In the genomic region with DNA sequence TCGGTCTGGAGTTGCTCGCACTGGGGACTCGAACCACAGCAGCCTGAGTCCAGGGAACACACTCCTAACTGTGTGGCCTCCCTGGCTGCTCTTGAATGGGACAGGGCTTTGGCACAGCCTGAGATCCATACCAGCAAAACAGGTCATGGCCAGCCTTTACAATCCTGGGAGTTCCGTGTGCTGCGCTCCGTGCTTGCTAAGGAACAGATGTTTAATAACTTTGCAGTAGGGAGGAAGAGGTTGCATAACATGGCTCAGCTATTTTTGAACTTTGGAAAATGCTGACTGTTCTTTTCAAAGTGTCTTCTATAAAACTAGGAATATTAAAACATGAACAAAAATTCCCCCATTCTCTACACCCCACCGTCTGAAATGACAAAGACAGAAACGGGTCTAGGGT, we compare ENCODE assay signal across 19 mouse cellular contexts.
A peak's percentile ranks its signal among the peaks of the same experiment; 100 is the strongest.
DNase-seq lines count a peak whose midpoint lies in the region; ATAC-seq and TF ChIP-seq lines count a peak whose summit lies in the region.
"Had no signal": no experiment of that assay in that cellular context is flagged by ENCODE, and none has a peak within 500 bp of the region (broad histone marks: within the 10 kb centered on the region; RNA-seq: fewer than 3 reads in every experiment).

No protein-coding gene starts in this region.

- H3K4me3 ChIP-seq in lung, embryonic 14.5 days (ENCODE audit: low read depth, low read length) = no peak overlapping the region
- no peak overlapping the region for H3K4me3 ChIP-seq in limb, embryonic 14.5 days (replicated peaks; ENCODE audit: low read length)
- H3K4me3 ChIP-seq: embryonic facial prominence, embryonic 12.5 days; forebrain, embryonic 12.5 days; gastrocnemius, adult 2 months; heart, embryonic 12.5 days; hindbrain, embryonic 10.5 days had no signal

- H3K36me3 ChIP-seq in lung, embryonic 14.5 days (ENCODE audit: insufficient read depth) = no peaks in the 10 kb centered on the region
- no peaks in the 10 kb centered on the region for H3K36me3 ChIP-seq in limb, embryonic 14.5 days (ENCODE audit: control insufficient read depth, insufficient read depth, low read length)
- H3K36me3 ChIP-seq: embryonic facial prominence, embryonic 12.5 days; forebrain, embryonic 12.5 days; heart, embryonic 12.5 days; hindbrain, embryonic 10.5 days had no signal

- H3K27me3 ChIP-seq in lung, embryonic 14.5 days (ENCODE audit: insufficient read depth, low read length) = no peaks in the 10 kb centered on the region
- no peaks in the 10 kb centered on the region for H3K27me3 ChIP-seq in limb, embryonic 14.5 days (ENCODE audit: control insufficient read depth, insufficient read depth, low read length)
- H3K27me3 ChIP-seq: embryonic facial prominence, embryonic 12.5 days; forebrain, embryonic 12.5 days; heart, embryonic 12.5 days had no signal

- TF ChIP-seq POLR2A in limb, embryonic 14.5 days (IDR thresholded peaks at IDR 0.05; ENCODE audit: borderline replicate concordance, extremely low read depth, insufficient read depth, insufficient read length) = no peak

- peak; percentile 4 for DNase-seq in kidney, postnatal 14 days
- no peak for DNase-seq in kidney, adult 8-10 months
- DNase-seq in lung, embryonic 14.5 days = peak; percentile 29
- DNase-seq in lung, postnatal 14 days = no peak
- peak; percentile 79 for DNase-seq in brain, adult 2 months (ENCODE audit: low read depth, low spot score)
- DNase-seq in limb, embryonic 14.5 days (ENCODE audit: low spot score) = peak; percentile 10
- DNase-seq: adrenal gland, adult 2 months; adrenal gland, postnatal 25 days; cerebellum, adult 8-10 months; cerebellum, postnatal 14 days; embryo, embryonic 11 days; gastrocnemius, adult 2 months; gastrocnemius, postnatal 25 days had no signal

- H3K4me2 ChIP-seq in lung, embryonic 14.5 days = no peak overlapping the region
- H3K4me2 ChIP-seq in limb, embryonic 14.5 days (replicated peaks; ENCODE audit: low read depth, low read length, severe bottlenecking) = no peak overlapping the region
- H3K4me2 ChIP-seq: embryonic facial prominence, embryonic 12.5 days; forebrain, embryonic 12.5 days; heart, embryonic 12.5 days; hindbrain, embryonic 14.5 days had no signal

- H3K4me1 ChIP-seq in lung, embryonic 14.5 days (ENCODE audit: insufficient read depth) = no peaks in the 10 kb centered on the region
- H3K4me1 ChIP-seq in limb, embryonic 14.5 days (ENCODE audit: control insufficient read depth, insufficient read depth, low read length) = no peaks in the 10 kb centered on the region
- H3K4me1 ChIP-seq: embryonic facial prominence, embryonic 12.5 days; heart, embryonic 12.5 days had no signal

- H3K27ac ChIP-seq in lung, embryonic 14.5 days (ENCODE audit: low read depth) = no peak overlapping the region
- H3K27ac ChIP-seq in limb, embryonic 14.5 days (replicated peaks; ENCODE audit: low read depth, low read length) = no peak overlapping the region
- H3K27ac ChIP-seq: embryonic facial prominence, embryonic 12.5 days; forebrain, embryonic 12.5 days; gastrocnemius, adult 2 months; hindbrain, embryonic 10.5 days; hindbrain, embryonic 14.5 days had no signal

- ATAC-seq in lung, embryonic 14.5 days (ENCODE audit: insufficient read depth) = no peak
- no peak for ATAC-seq in limb, embryonic 14.5 days (ENCODE audit: low FRiP score, low read depth)
- ATAC-seq: forebrain, embryonic 16.5 days had no signal

- no peaks in the 10 kb centered on the region for H3K9me3 ChIP-seq in lung, embryonic 14.5 days (ENCODE audit: low read depth, low read length)
- no peaks in the 10 kb centered on the region for H3K9me3 ChIP-seq in limb, embryonic 14.5 days (ENCODE audit: control insufficient read depth, low read length)
- H3K9me3 ChIP-seq: embryonic facial prominence, embryonic 12.5 days; forebrain, embryonic 12.5 days; heart, embryonic 12.5 days; hindbrain, embryonic 10.5 days had no signal

- H3K9ac ChIP-seq in lung, embryonic 14.5 days = no peak overlapping the region
- H3K9ac ChIP-seq in limb, embryonic 14.5 days (ENCODE audit: low read depth, low read length, severe bottlenecking) = no peak overlapping the region
- H3K9ac ChIP-seq: embryonic facial prominence, embryonic 12.5 days; forebrain, embryonic 12.5 days; heart, embryonic 12.5 days; hindbrain, embryonic 14.5 days had no signal

- no peak for TF ChIP-seq CTCF in lung, embryonic 14.5 days (IDR thresholded peaks at IDR 0.05; ENCODE audit: low read depth)

- WGBS in lung, embryonic 14.5 days = 66% methylated on average over 8 of the region's 8 CpGs
- WGBS in limb, embryonic 14.5 days = 64% methylated on average over 8 of the region's 8 CpGs

Comparison
In these comparisons a context has a peak if more than half of its experiments do, and no peak if none do; other contexts are left out.
1. DNase-seq: peak in kidney, postnatal 14 days (single experiment), lung, embryonic 14.5 days (single experiment), brain, adult 2 months (single experiment) and limb, embryonic 14.5 days (single experiment); none in kidney, adult 8-10 months (0 of 2) and lung, postnatal 14 days (single experiment).